33 mouse cellular contexts compared by ENCODE assay signal in the genomic region with DNA sequence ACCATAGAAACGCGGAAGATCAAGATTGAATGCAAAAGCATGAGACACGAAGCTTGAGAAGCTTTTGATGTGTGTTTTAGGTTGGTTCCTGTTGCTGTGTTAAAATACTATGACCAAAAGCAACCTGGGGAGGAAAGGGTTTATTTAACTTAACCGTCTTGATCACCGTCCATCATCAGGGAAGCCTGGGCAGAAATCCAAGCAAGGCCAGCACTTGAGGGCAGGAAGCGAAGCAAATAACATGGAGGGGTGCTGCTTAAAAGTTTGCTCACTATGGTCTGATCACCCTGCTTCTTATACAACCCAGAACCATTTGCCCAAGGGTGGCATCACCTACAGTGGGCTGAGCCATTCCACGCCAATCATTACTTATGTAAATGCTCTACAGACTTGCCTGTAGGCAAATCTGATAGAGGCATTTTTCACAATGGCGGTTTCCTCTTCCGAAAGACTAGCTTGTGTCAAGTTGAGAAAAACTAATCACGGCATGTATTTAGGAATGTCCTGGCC. TPM values are rescaled to one million over a fixed set of nuclear protein-coding genes. Genes with fewer than 3 reads are reported as not detected.
DNase-seq lines count a peak whose midpoint lies in the region; ATAC-seq and TF ChIP-seq lines count a peak whose summit lies in the region.
"Had no signal": no experiment of that assay in that cellular context is flagged by ENCODE, and none has a peak within 500 bp of the region (broad histone marks: within the 10 kb centered on the region; RNA-seq: fewer than 3 reads in every experiment).

No protein-coding gene starts in this region.

- H3K36me3 ChIP-seq in heart, embryonic 12.5 days, result peaks cover under 1% of the 10 kb centered on the region; the same call in 1 of the 2 replicates
- peaks cover 4% of the 10 kb centered on the region for H3K36me3 ChIP-seq in E14TG2a.4 (ENCODE audit: insufficient read depth, low read length)
- no peaks in the 10 kb centered on the region for H3K36me3 ChIP-seq in embryonic facial prominence, embryonic 14.5 days (ENCODE audit: control insufficient read depth, insufficient read depth, low read length)
- H3K36me3 ChIP-seq in thymus, adult 2 months (ENCODE audit: control insufficient read depth, insufficient read depth, low read length), result no peaks in the 10 kb centered on the region
- H3K36me3 ChIP-seq: heart, embryonic 15.5 days; hindbrain, embryonic 15.5 days; intestine, embryonic 15.5 days; midbrain, embryonic 15.5 days; neural tube, embryonic 12.5 days had no signal

- H3K27ac ChIP-seq in heart, embryonic 12.5 days (ENCODE audit: poor library complexity, severe bottlenecking), result no peak overlapping the region
- H3K27ac ChIP-seq in embryonic facial prominence, embryonic 14.5 days (replicated peaks; ENCODE audit: low read depth, low read length), result no peak overlapping the region
- H3K27ac ChIP-seq in thymus, adult 2 months (ENCODE audit: control insufficient read depth, insufficient read depth, low read length), result no peak overlapping the region
- H3K27ac ChIP-seq: heart, embryonic 15.5 days; hindbrain, embryonic 15.5 days; intestine, embryonic 15.5 days; layer of hippocampus, adult 2 months; lung, embryonic 15.5 days; midbrain, embryonic 15.5 days; neural tube, embryonic 12.5 days had no signal

- ATAC-seq in heart, embryonic 12.5 days (ENCODE audit: insufficient number of reproducible peaks, low FRiP score), result no peak
- ATAC-seq in embryonic facial prominence, embryonic 14.5 days (ENCODE audit: low read depth), result no peak
- ATAC-seq: activated CD4-positive, CD25-positive, alpha-beta regulatory T cell, adult 4 months; forebrain, embryonic 14.5 days; midbrain, embryonic 15.5 days had no signal

- no peak overlapping the region for H3K4me3 ChIP-seq in heart, embryonic 12.5 days
- 0 out of 2 replicates have a peak overlapping the region, but pooled peaks have one; percentile 26 for H3K4me3 ChIP-seq in E14TG2a.4 (replicated peaks; ENCODE audit: low read length)
- H3K4me3 ChIP-seq in embryonic facial prominence, embryonic 14.5 days (ENCODE audit: low read depth, low read length), result peak overlapping the region; percentile 4; the same call in 1 of the 2 replicates
- no peak overlapping the region for H3K4me3 ChIP-seq in thymus, adult 2 months (ENCODE audit: control insufficient read depth, insufficient read depth, low read length)
- H3K4me3 ChIP-seq: erythroblast, embryonic 14.5 days; heart, embryonic 15.5 days; hindbrain, embryonic 15.5 days; intestine, embryonic 15.5 days; layer of hippocampus, adult 2 months; limb, embryonic 12.5 days; lung, embryonic 15.5 days; megakaryocyte, embryonic 14.5 days; midbrain, embryonic 15.5 days; neural tube, embryonic 12.5 days had no signal

- H3K9ac ChIP-seq in heart, embryonic 12.5 days, result no peak overlapping the region
- no peak overlapping the region for H3K9ac ChIP-seq in embryonic facial prominence, embryonic 14.5 days (ENCODE audit: low read depth, low read length)
- H3K9ac ChIP-seq: heart, embryonic 15.5 days; hindbrain, embryonic 15.5 days; intestine, embryonic 15.5 days; limb, embryonic 12.5 days; lung, embryonic 15.5 days; midbrain, embryonic 15.5 days; neural tube, embryonic 12.5 days had no signal

- 62% methylated on average over 10 of the region's 10 CpGs for WGBS in heart, embryonic 12.5 days
- 59% methylated on average over 10 of the region's 10 CpGs for WGBS in embryonic facial prominence, embryonic 14.5 days
- 92% methylated on average over 10 of the region's 10 CpGs for WGBS in thymus, adult 2 months

- no peak for TF ChIP-seq POLR2A in thymus, adult 2 months (IDR thresholded peaks at IDR 0.05; ENCODE audit: control insufficient read depth, extremely low read depth, insufficient read depth, low read length, poor library complexity)

- no peaks in the 10 kb centered on the region for H3K9me3 ChIP-seq in heart, embryonic 12.5 days (replicated peaks)
- H3K9me3 ChIP-seq in E14TG2a.4 (ENCODE audit: low read length), result no peaks in the 10 kb centered on the region
- no peaks in the 10 kb centered on the region for H3K9me3 ChIP-seq in embryonic facial prominence, embryonic 14.5 days (ENCODE audit: control insufficient read depth, low read length)
- H3K9me3 ChIP-seq: heart, embryonic 15.5 days; hindbrain, embryonic 15.5 days; intestine, embryonic 15.5 days; limb, embryonic 12.5 days; lung, embryonic 15.5 days; megakaryocyte, embryonic 14.5 days; midbrain, embryonic 15.5 days; neural tube, embryonic 12.5 days had no signal

- 0 out of 2 replicates have a peak overlapping the region, but pooled peaks have one; percentile 0 for H3K4me2 ChIP-seq in heart, embryonic 12.5 days
- H3K4me2 ChIP-seq in embryonic facial prominence, embryonic 14.5 days (ENCODE audit: low read depth, low read length), result no peak overlapping the region
- H3K4me2 ChIP-seq: heart, embryonic 15.5 days; hindbrain, embryonic 15.5 days; intestine, embryonic 15.5 days; limb, embryonic 12.5 days; lung, embryonic 15.5 days; midbrain, embryonic 15.5 days; neural tube, embryonic 12.5 days had no signal

- H3K27me3 ChIP-seq in heart, embryonic 12.5 days (replicated peaks), result no peaks in the 10 kb centered on the region
- no peaks in the 10 kb centered on the region for H3K27me3 ChIP-seq in E14TG2a.4 (ENCODE audit: insufficient read depth, low read length)
- no peaks in the 10 kb centered on the region for H3K27me3 ChIP-seq in embryonic facial prominence, embryonic 14.5 days (replicated peaks; ENCODE audit: control insufficient read depth, insufficient read depth, low read length)
- no peaks in the 10 kb centered on the region for H3K27me3 ChIP-seq in thymus, adult 2 months (ENCODE audit: control insufficient read depth, insufficient read depth, low read length)
- H3K27me3 ChIP-seq: heart, embryonic 15.5 days; hindbrain, embryonic 15.5 days; intestine, embryonic 15.5 days; limb, embryonic 12.5 days; lung, embryonic 15.5 days; megakaryocyte, embryonic 14.5 days; midbrain, embryonic 15.5 days; neural tube, embryonic 12.5 days had no signal

- no peak for DNase-seq in heart, postnatal 36 days
- DNase-seq in CD4-positive helper T cell, adult 2 months (ENCODE audit: low read depth, low spot score), result peak; percentile 1
- DNase-seq in embryonic facial prominence, embryonic 14.5 days (ENCODE audit: low spot score), result no peak
- DNase-seq in thymus, adult 2 months, result no peak
- DNase-seq in layer of hippocampus, adult 8-10 months (ENCODE audit: low spot score in 2 of 2), result no peak
- DNase-seq: adrenal gland, adult 8-10 months; cerebellum, adult 8-10 months; heart, postnatal 4 days; kidney, adult 9 months; kidney, postnatal 25 days; layer of hippocampus, postnatal 36 days; lung, postnatal 36 days; right cerebral cortex, postnatal 25 days; spleen, adult 18-20 months had no signal

- no peak for TF ChIP-seq CTCF in E14TG2a.4 (conservative IDR thresholded peaks at IDR 0.05; ENCODE audit: low read length)
- no peak for TF ChIP-seq CTCF in thymus, adult 2 months (IDR thresholded peaks at IDR 0.05; ENCODE audit: borderline replicate concordance, control insufficient read depth, extremely low read depth, insufficient read depth, low read length, poor library complexity)

- intact Hi-C loops in heart, postnatal 36 days (cut with DNase I), result loop anchor here (5.0 kb wide), 1 partner anchor 315 kb away; no protein-coding TSS in a partner anchor

- peaks cover 26% of the 10 kb centered on the region for H3K4me1 ChIP-seq in heart, embryonic 12.5 days (replicated peaks)
- peaks cover 61% of the 10 kb centered on the region for H3K4me1 ChIP-seq in E14TG2a.4 (replicated peaks; ENCODE audit: low read depth, low read length)
- H3K4me1 ChIP-seq in embryonic facial prominence, embryonic 14.5 days (ENCODE audit: control insufficient read depth, insufficient read depth, low read length), result peaks cover 13% of the 10 kb centered on the region
- H3K4me1 ChIP-seq in thymus, adult 2 months (replicated peaks; ENCODE audit: control insufficient read depth, insufficient read depth, low read length), result peaks cover 9% of the 10 kb centered on the region

RNA-seq across cellular contexts. Expression of a gene that starts 3.8 kb away (rescaled TPM):
- polyA plus RNA-seq in heart, embryonic 12.5 days (2016; fragmentation: Nextera tagmentation; extraction: Ambion mirVana), result 8.1 and 8.9 TPM in 2 replicates
- 1 to 10 TPM; 4.3 TPM for total RNA-seq in heart, postnatal 36 days (2021)
- polyA plus RNA-seq in embryonic facial prominence, embryonic 14.5 days (2014; fragmentation: Nextera tagmentation; extraction: Ambion mirVana), result 10.3 and 11.6 TPM in 2 replicates
- 4.2 and 4.5 TPM in 2 replicates for polyA plus RNA-seq in thymus, adult 2 months (2012; rRNA removed)
- 1 to 10 TPM; 8.0 to 9.0 (median 8.7) TPM for total RNA-seq in layer of hippocampus, adult 8-10 months (2022)

RNA-seq across cellular contexts. Expression of a gene that starts 38.2 kb away (rescaled TPM):
- 2.6 and 2.9 TPM in 2 replicates for polyA plus RNA-seq in heart, embryonic 12.5 days (2016; fragmentation: Nextera tagmentation; extraction: Ambion mirVana)
- total RNA-seq in heart, postnatal 36 days (2021), result not detected
- 0.18 TPM in 1 of 2 replicates, not detected in the other for polyA plus RNA-seq in embryonic facial prominence, embryonic 14.5 days (2014; fragmentation: Nextera tagmentation; extraction: Ambion mirVana)
- 0.05 and 0.15 TPM in 2 replicates for polyA plus RNA-seq in thymus, adult 2 months (2012; rRNA removed)
- not detected for total RNA-seq in layer of hippocampus, adult 8-10 months (2022)
- total RNA-seq: adrenal gland, adult 8-10 months; common myeloid progenitor, adult 5-6 weeks; gastrocnemius, adult 8-10 months; granulocyte monocyte progenitor cell, adult 5-6 weeks; layer of hippocampus, adult 2 months; layer of hippocampus, postnatal 36 days; left cerebral cortex, postnatal 14 days had no signal
- polyA plus RNA-seq: activated CD4-positive, CD25-positive, alpha-beta regulatory T cell, adult 4 months; forebrain, embryonic 14.5 days; neural tube, embryonic 12.5 days; urinary bladder, adult 2 months had no signal

RNA-seq across cellular contexts. Expression of a gene that starts 58.4 kb away (rescaled TPM):
- polyA plus RNA-seq in heart, embryonic 12.5 days (2016; fragmentation: Nextera tagmentation; extraction: Ambion mirVana), result 43.0 and 46.7 TPM in 2 replicates
- total RNA-seq in heart, postnatal 36 days (2021), result 10 to 100 TPM; 13.6 to 16.5 TPM
- polyA plus RNA-seq in embryonic facial prominence, embryonic 14.5 days (2014; fragmentation: Nextera tagmentation; extraction: Ambion mirVana), result 40.2 and 44.9 TPM in 2 replicates
- 2.4 and 3.7 TPM in 2 replicates for polyA plus RNA-seq in thymus, adult 2 months (2012; rRNA removed)
- total RNA-seq in layer of hippocampus, adult 8-10 months (2022), result 10 to 100 TPM; 26.0 to 33.5 (median 30.2) TPM

Comparison
In these comparisons a context has a peak if more than half of its experiments do, and no peak if none do; other contexts are left out.
1. H3K4me3 ChIP-seq: peak in E14TG2a.4 (single experiment) and embryonic facial prominence, embryonic 14.5 days (single experiment); none in heart, embryonic 12.5 days (single experiment) and thymus, adult 2 months (single experiment).